Mouse (Mus musculus) cortical plate, adult 2 months (tissue): ENCODE results near the gene Spon1.

Experiments used
- CTCF ChIP-seq: fragments of 200-500 bp; IDR thresholded peaks from 2 replicates; pipeline ENCODE4 v1.5.1; 2011; ENCODE audit warnings: mild to moderate bottlenecking, control low read depth, low read length; ENCODE audit not compliant: insufficient read depth; ENCODE audit errors: extremely low read depth
- POLR2A ChIP-seq: fragments of 200-500 bp; IDR thresholded peaks from 2 replicates; pipeline ENCODE4 v1.6.1; 2011; ENCODE audit warnings: mild to moderate bottlenecking, low read length, control low read depth; ENCODE audit not compliant: insufficient read depth; ENCODE audit errors: extremely low read depth

- TF ChIP-seq CTCF (no peak), POLR2A (no peak)
Measured at GRCm38 (mm10) chr7:113769281-113769680, 3.5 kb downstream of the Spon1 start.
